Mouse (Mus musculus) C2C12 (cell line): ENCODE results near the gene Cir1. TPM values are rescaled to one million over a fixed set of nuclear protein-coding genes. Genes with fewer than 3 reads are reported as not detected.

Experiments
- H3K27me3 ChIP-seq: one replicate; pipeline ENCODE4 v1.6.1; 2011; ENCODE audit not compliant: control insufficient read depth, insufficient read depth, insufficient read length
- H3K36me3 ChIP-seq: one replicate; pipeline ENCODE4 v1.6.1; 2011; ENCODE audit not compliant: control insufficient read depth, insufficient read depth
- H3K4me3 ChIP-seq: one replicate; pipeline ENCODE4 v1.5.1; 2011; ENCODE audit warnings: mild to moderate bottlenecking, control low read depth; ENCODE audit not compliant: poor library complexity, insufficient read depth, severe bottlenecking
- H3K79me2 ChIP-seq: one replicate; pipeline ENCODE4 v1.6.1; 2011; ENCODE audit not compliant: control insufficient read depth, insufficient read depth
- H3K79me3 ChIP-seq: one replicate; pipeline ENCODE4 v1.6.1; 2011; ENCODE audit warnings: low read depth, control low read depth
- H3ac ChIP-seq: one replicate; pipeline ENCODE3; 2011; ENCODE audit warnings: low read depth; ENCODE audit not compliant: control insufficient read depth, insufficient read length
- CEBPB ChIP-seq: IDR thresholded peaks from one replicate; pipeline ENCODE4 v1.6.1; 2011; ENCODE audit warnings: low read depth, mild to moderate bottlenecking, control low read depth, moderate library complexity
- CTCF ChIP-seq: IDR thresholded peaks from one replicate; pipeline ENCODE4 v1.5.1; 2011; ENCODE audit not compliant: control insufficient read depth, insufficient read depth, insufficient read length
- FOSL1 ChIP-seq: IDR thresholded peaks from one replicate; pipeline ENCODE4 v1.8.0; 2011; ENCODE audit warnings: mild to moderate bottlenecking, low read length; ENCODE audit not compliant: poor library complexity, insufficient read depth, severe bottlenecking
- MAX ChIP-seq: IDR thresholded peaks from one replicate; pipeline ENCODE4 v1.6.1; 2011; ENCODE audit warnings: mild to moderate bottlenecking, control low read depth
- MYOD1 ChIP-seq: IDR thresholded peaks from one replicate; pipeline ENCODE4 v1.6.1; 2011; ENCODE audit warnings: low read depth; ENCODE audit not compliant: control insufficient read depth, insufficient read length
- MYOG ChIP-seq: IDR thresholded peaks from one replicate; pipeline ENCODE4 v1.6.1; 2011; ENCODE audit not compliant: control insufficient read depth, insufficient read length; ENCODE audit errors: extremely low read depth
- USF1 ChIP-seq: IDR thresholded peaks from one replicate; pipeline ENCODE4 v1.6.1; 2011; ENCODE audit warnings: low read depth, mild to moderate bottlenecking, control low read depth, moderate library complexity
- polyA plus RNA-seq: library from polyadenylated mRNA; unstranded; fragments of >200 nt; fragmentation: generic; extraction: Trizol; gene quantifications from one replicate; pipeline ENCODE4 v1.2.1, GENCODE M21; 2012; ENCODE audit warnings: missing spikeins

The Cir1 gene
- polyA plus RNA-seq, 1 experiment: 3.4 TPM

DNA sequence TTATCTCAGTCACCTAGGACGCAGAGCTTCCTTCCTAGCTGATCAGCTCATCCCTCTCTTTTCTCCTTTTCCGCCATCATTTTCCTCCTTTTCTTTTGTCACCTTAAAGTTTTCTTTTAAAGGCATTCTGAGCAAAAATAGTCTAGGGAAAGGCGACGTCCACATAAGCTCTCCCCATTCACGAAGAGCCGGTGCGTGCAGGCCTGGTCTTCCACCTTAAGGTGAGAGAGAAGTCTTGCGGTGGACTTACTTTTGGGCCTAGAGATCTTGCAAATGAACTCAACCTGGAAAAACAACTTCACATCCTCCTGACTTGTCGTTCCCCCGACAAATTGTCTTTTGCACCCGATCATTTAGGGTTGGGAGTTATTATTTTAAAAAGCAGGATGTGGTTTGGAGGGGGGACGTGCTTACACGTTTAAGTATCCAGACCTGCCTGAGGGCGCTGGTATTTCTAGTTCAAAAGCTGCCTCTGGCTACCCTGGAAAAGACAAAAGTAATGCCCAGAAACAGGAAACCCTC, 42.4 kb downstream of the Cir1 start:
- Histone ChIP-seq H3K36me3 (no peaks in the 10 kb centered on the region), H3K79me3 (no peaks in the 10 kb centered on the region), H3ac (no peak overlapping the region), H3K4me3 (no peak overlapping the region), H3K79me2 (no peaks in the 10 kb centered on the region), H3K27me3 (peaks cover 41% of the 10 kb centered on the region)
- TF ChIP-seq MYOD1: no peak

DNA sequence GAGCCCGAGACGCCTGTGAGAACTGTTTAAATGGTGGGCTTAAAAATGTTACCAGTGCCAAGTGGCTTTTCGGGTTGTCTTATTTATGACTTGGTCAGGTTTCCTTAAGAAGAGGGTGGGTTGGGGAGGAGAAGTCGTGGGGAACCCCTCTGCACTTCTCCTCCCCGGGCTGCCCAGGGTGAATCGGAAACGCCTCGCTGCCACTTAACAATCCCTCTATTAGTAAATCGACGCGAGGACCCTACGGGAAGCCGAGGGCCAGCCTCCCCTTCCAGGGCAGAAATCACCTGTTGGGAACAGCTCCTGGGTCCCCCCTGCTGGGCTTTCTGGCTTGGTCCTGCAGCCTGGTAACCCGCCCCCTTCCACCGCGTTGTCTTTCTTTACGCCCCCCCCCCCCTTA, 42.8 kb downstream of the Cir1 start:
- H3ac ChIP-seq: no peak overlapping the region
- no peaks in the 10 kb centered on the region for H3K36me3 ChIP-seq
- H3K27me3 ChIP-seq: peaks cover 39% of the 10 kb centered on the region
- TF ChIP-seq CEBPB (no peak), MYOG (no peak)
- no peaks in the 10 kb centered on the region for H3K79me2 ChIP-seq
- H3K4me3 ChIP-seq: no peak overlapping the region
- no peaks in the 10 kb centered on the region for H3K79me3 ChIP-seq

DNA sequence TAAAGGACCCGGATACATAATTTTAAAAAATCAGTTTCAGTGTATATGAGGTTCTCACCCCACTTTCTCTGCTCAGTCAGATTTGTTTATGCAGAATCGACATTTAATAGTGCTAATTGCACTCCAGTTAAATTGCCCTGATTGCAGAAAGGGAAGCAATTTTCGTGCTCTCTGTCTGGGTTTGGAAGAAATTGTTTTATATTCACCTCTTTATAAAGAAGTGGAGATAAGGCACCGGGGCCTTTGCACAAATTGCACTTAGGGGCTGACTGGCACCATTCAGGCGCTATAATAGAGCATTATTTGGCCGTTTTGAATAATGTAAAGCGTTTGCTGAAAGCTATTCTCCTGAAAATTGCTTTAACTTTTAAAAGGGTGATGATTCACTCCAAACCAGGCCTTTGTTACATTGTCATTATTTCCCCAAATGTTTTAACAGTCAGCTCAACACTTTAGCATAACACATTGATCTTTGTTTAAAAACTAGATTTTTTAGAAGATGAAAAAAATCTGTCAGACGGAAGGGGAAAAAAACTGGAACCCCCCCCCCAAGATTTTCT, 43.6 kb downstream of the Cir1 start:
- TF ChIP-seq CEBPB: no peak
- no peak for TF ChIP-seq MYOG
- TF ChIP-seq CTCF: no peak
- TF ChIP-seq MAX: no peak
- no peak for TF ChIP-seq MYOD1
- TF ChIP-seq FOSL1: no peak
- no peak for TF ChIP-seq USF1
- H3ac ChIP-seq: no peak overlapping the region
- H3K79me2 ChIP-seq: no peaks in the 10 kb centered on the region
- no peak overlapping the region for H3K4me3 ChIP-seq
- no peaks in the 10 kb centered on the region for H3K79me3 ChIP-seq
- peaks cover 32% of the 10 kb centered on the region for H3K27me3 ChIP-seq
- H3K36me3 ChIP-seq: no peaks in the 10 kb centered on the region

DNA sequence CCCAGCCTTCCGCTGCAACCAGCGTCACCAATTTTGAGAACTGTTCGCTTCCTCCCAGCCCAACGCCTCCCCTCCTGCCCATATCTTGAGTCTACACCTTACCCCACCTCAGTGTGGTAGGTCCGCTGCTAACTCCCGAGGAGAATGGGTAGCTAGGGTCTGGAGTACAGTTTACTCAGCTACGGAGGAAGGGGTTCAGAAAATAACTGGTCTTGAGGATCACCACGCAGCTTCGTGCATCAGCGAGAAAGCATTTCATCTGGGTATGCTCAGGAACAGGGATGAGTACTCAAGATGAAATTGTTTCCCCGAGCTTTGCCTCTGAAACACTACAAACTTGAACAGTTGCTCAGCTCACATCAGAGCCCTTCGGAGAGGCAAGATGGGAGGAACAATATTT, 44.2 kb downstream of the Cir1 start:
- no peak overlapping the region for H3K4me3 ChIP-seq
- no peak overlapping the region for H3ac ChIP-seq
- no peaks in the 10 kb centered on the region for H3K79me3 ChIP-seq
- H3K36me3 ChIP-seq: no peaks in the 10 kb centered on the region
- no peaks in the 10 kb centered on the region for H3K79me2 ChIP-seq
- TF ChIP-seq CTCF (no peak), USF1 (no peak), MYOG (no peak), CEBPB (no peak), FOSL1 (no peak), MYOD1 (no peak), MAX (no peak)
- H3K27me3 ChIP-seq: peaks cover 25% of the 10 kb centered on the region

DNA sequence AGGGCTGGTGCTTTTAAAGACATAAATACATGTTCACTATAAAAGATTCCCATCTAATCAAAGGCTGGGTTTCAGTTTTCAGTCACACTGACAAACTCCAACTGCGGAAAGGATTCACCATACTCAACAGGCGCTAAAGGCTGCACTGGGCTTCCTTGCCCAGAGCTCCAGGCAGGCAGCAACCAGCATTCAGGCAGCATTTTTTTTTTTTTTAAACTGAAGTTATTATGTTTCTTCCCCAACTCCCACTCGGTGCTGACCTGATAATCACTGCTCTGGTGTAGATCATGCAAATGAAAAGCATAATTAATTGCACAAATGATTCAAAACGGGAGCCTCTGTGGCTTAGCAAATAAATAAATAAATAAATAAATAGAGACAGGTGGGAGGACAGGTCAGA, 44.7 kb downstream of the Cir1 start:
- H3K79me2 ChIP-seq: no peaks in the 10 kb centered on the region
- no peak overlapping the region for H3ac ChIP-seq
- TF ChIP-seq MAX: no peak
- H3K79me3 ChIP-seq: no peaks in the 10 kb centered on the region
- no peak overlapping the region for H3K4me3 ChIP-seq
- H3K36me3 ChIP-seq: no peaks in the 10 kb centered on the region
- H3K27me3 ChIP-seq: peaks cover 21% of the 10 kb centered on the region

DNA sequence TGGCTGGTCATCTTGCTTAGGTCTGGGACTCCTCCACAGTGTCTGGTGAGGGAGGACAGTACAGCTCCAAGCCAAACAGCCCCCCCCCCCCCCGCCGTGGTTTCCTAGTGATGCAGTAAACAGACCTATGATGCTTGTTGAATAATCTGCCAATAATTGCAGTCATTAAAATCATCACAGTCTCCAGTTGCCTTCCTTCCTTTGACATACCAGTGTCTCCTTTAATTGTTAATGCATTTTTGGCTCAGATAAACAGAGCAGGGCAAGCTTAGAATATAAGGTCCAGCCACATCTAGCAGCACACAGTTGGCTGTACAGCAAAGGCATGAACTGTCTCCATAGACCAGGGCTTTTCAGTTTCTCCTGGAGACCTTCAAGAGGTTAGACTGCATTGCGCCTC, 45.3 kb downstream of the Cir1 start:
- Histone ChIP-seq H3K27me3 (peaks cover 16% of the 10 kb centered on the region), H3ac (no peak overlapping the region)

DNA sequence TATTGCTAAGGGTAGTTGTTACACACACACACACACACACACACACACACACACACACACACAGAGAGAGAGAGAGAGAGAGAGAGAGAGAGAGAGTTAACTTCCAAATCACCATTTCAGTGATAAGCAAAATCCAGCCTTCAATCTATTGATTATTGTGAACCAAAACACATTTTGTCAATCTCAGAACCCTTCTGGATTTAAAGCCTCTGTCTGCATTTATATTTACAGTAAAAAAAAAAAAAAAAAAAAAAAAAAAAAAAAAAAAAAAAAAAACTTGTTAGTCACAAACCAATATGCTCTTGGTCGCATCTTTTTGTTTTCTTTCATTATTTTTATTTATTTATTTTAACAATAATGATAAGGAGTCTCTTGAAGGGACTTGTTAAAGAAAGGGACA, 45.9 kb downstream of the Cir1 start:
- TF ChIP-seq CEBPB (no peak), USF1 (no peak), MAX (no peak), CTCF (no peak), MYOG (no peak), FOSL1 (no peak), MYOD1 (no peak)
- Histone ChIP-seq H3K36me3 (no peaks in the 10 kb centered on the region), H3K27me3 (peaks cover 12% of the 10 kb centered on the region), H3ac (no peak overlapping the region), H3K4me3 (no peak overlapping the region), H3K79me3 (no peaks in the 10 kb centered on the region), H3K79me2 (no peaks in the 10 kb centered on the region)

More for the DNA sequence above, 45.3 kb downstream of the Cir1 start:
- no peaks in the 10 kb centered on the region for H3K36me3 ChIP-seq
- H3K79me3 ChIP-seq: no peaks in the 10 kb centered on the region
- H3K79me2 ChIP-seq: no peaks in the 10 kb centered on the region
- no peak overlapping the region for H3K4me3 ChIP-seq
- TF ChIP-seq CEBPB (no peak), CTCF (no peak), MAX (no peak)
